Mouse (Mus musculus) megakaryocyte progenitor cell, adult 5-6 weeks (primary cell): ENCODE results near the gene Steap2. TPM values are rescaled to one million over a fixed set of nuclear protein-coding genes. Genes with fewer than 3 reads are reported as not detected.

Source experiments
- ATAC-seq: replicated peaks from 2 replicates; pipeline ENCODE4 v1.8.0; 2016; ENCODE audit warnings: mild to moderate bottlenecking, moderate TSS enrichment, inconsistent platforms; ENCODE audit not compliant: poor library complexity
- total RNA-seq, 2 experiments: library from RNA; stranded (forward) in 1 of 2; stranded (reverse) in 1 of 2; fragments of 157-497, 149-512 nt in 1 of 2; fragments of 200-1000 nt in 1 of 2; gene quantifications; 2 replicates each; pipeline versions ENCODE4 v1.2.3 to v1.2.4; 2015 to 2017

Steap2 gene
- total RNA-seq, 2 experiments from 2014 or later = not detected

DNA sequence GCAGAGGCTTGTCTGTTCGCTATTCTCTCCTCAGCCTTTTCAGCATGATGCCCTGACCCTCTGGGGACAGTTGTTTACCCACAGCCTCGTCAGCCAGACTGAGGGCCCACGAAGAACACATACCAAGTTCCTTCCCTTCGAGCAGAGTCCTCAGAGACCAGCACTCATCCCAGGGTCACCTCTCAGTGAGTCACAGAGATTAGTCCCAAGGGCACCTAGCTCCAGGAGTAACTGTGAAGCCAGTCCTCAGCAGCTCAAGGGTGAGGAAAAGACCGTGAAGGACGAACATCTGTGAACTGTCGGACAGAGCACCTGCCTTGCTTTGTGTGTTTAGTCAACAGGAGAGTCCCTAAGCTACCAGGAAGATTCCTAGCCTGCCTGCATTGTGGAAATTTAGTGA, 25.5 kb downstream of the Steap2 start:
- ATAC-seq = no peak

GRCm38 (mm10) chr5:5664371-5664926, 29.9 kb downstream of the Steap2 start:
- ATAC-seq = no peak

- ATAC-seq = peak; percentile 87
Measured at GRCm38 (mm10) chr5:5663655-5664370, 30.6 kb downstream of the Steap2 start, which contains the start of gene Cfap69. TSS of gene Cfap69 (minus strand) at chr5:5664239.

DNA sequence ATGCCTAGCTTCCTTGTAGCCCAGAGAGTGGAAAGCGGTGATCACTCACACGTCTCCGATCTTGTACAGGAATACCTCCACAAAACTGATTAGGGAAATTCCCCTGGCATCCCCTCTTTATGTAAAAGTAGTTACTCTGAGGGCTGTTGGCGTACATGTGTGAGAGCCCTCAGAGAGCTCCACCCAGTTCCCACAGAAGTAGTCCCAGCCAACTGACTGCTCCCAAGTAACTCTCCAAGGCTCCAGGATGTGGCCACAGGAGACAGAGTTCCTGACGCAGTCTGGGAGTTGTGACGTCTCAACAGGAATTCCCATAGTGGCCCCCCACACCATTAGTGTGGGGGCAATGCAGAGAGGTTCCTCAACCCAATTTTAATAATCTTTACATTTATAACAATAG, 31.3 kb downstream of the Steap2 start:
- ATAC-seq = no peak

DNA sequence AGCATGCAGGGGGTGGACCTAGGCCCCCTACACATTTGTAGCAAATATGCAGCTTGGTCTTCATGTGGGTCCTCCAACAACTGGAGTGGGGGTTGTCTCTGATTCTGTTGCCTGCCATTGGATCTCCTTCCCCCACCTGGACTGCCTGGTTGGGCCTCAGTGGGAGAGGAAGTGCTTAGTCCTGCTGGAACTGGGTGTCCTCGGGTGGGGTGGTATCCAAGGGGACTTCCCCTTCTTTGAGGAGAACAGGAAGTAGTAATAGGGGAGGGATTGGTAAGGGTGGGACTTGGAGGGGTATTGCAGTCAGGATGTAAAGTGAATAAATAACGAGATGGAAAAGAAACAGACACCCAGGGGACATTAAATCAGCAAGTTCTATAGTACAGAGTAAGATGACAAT, 35.7 kb downstream of the Steap2 start:
- peak; percentile 69 for ATAC-seq

- no peak for ATAC-seq
Measured at GRCm38 (mm10) chr5:5657932-5658331, 36.4 kb downstream of the Steap2 start.

- ATAC-seq = no peak
Measured at GRCm38 (mm10) chr5:5648817-5649569, 45.4 kb downstream of the Steap2 start.

DNA sequence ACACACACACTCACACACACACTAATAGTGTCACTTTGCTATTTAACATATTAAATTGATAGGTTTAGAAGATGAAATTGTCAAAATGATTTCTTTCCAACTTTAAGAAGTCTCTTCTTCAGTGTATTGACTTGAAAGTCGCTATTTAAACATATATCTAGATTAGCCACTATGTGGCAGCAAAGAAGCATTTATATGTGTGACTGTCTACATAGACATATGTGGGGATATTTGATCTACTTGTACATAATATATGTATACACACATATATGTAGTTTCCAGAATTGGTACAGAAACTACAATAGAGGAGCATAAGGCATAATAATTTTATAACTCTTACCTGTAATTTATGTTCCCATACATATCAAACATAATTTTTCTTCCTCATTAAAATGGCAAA, 48.2 kb downstream of the Steap2 start:
- ATAC-seq = peak; percentile 65

DNA sequence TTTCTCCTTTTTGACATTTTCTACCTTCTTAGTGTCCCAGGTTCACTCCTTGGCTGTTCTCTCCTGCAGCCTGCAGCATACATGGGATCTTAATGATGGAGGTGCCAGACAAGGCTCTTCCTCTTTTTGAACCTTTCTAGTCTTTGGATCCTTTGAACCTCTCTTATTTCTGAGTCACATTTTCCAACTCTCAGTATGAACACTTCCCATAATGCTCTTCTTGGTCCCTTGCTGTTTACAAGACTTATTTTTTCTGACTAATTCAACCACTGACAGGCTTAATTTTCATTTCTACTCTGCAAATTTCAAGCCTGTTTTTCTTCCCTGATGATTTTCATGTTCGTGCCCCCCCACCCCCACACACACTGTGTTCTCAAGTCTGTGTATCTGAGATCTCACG, 55.9 kb downstream of the Steap2 start:
- no peak for ATAC-seq

DNA sequence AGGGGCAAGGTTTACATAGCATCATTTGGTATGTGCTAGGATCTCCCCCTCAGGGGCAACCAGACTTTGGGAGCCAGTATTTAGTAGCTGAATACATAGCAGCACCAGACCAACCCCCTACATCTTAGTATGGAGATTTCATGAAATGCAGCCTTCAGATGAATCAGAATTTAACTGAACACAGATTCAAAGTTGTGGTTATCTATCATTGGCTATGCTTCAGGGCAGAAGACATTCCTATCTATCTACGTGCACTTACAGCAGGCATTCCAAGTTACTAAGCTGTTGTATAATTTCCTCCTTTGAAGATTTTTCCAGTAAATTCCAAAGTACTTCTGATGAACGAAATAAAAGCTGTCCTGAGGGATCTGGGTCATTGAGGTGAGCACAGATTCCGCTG, 68.9 kb downstream of the Steap2 start:
- no peak for ATAC-seq

DNA sequence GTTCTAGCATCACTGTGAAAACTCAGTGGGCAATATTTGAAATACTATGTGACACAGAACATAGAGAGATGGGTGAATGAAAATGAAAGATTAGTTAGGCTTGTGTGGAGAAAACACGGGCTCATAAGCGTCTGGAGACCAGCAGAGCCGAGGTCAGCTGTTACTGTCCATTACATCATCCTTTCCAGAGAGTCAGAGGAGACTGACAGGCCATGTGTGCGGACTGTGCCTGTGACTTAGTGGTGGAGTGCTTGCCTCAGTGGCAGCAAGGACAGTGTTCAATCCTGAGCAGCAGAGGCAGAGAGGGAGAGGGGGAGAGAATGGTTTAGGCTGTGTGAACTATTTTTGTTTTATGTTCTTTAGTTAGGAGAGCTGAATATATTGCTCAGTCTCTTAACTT, 76.0 kb downstream of the Steap2 start:
- ATAC-seq = no peak

Other genes with a start within 250 kb of the Steap2 start
- not detected in 2 replicates for gene 1700015F17Rik, start 215.4 kb downstream of the Steap2 start, total RNA-seq (2015)
- not detected in 2 replicates for gene 1700015F17Rik, start 215.4 kb downstream of the Steap2 start, total RNA-seq (2017)
- 1.7 and 2.0 TPM in 2 replicates for gene Cldn12, start 179.6 kb downstream of the Steap2 start, total RNA-seq (2015)
- gene Cldn12, start 179.6 kb downstream of the Steap2 start, total RNA-seq (2017) = 4.1 and 5.0 TPM in 2 replicates
- 30.2 and 30.8 TPM in 2 replicates for gene Gtpbp10, start 135.0 kb downstream of the Steap2 start, total RNA-seq (2015)
- gene Gtpbp10, start 135.0 kb downstream of the Steap2 start, total RNA-seq (2017) = 32.6 and 34.7 TPM in 2 replicates
- gene Gm8773, start 120.8 kb downstream of the Steap2 start, total RNA-seq (2015) = not detected in 2 replicates
- not detected in 2 replicates for gene Gm8773, start 120.8 kb downstream of the Steap2 start, total RNA-seq (2017)
- gene Cfap69, start 30.3 kb downstream of the Steap2 start, total RNA-seq (2015) = not detected in 2 replicates
- gene Cfap69, start 30.3 kb downstream of the Steap2 start, total RNA-seq (2017) = not detected in 2 replicates
- not detected in 2 replicates for gene Steap1, start 54.7 kb upstream of the Steap2 start, total RNA-seq (2015)
- not detected in 2 replicates for gene Steap1, start 54.7 kb upstream of the Steap2 start, total RNA-seq (2017)